Mouse (Mus musculus) midbrain, embryonic 14.5 days (tissue): ENCODE measurements at regions not wholly inside any gene's neighbourhood (a gene's known extent, or its start where the extent isn't known, plus 50 kb on each side); places are given as distances from the start of the nearest gene placed in this dataset.

ENCODE experiments used
- ATAC-seq: fragments of 200-750 bp; cut with Nextera tagmentation; 2 replicates; pipeline ENCODE4 v1.8.0; 2017; ENCODE audit warnings: moderate number of reproducible peaks, moderate library complexity; ENCODE audit not compliant: low FRiP score, low TSS enrichment
- DNase-seq: peaks from one replicate; pipeline ENCODE4 v3.0.0-alpha.2; 2015
- H3K27ac ChIP-seq: fragments of 300-500 bp; sonication (generic); replicated peaks from 2 replicates; pipeline ENCODE4 v1.5.1; 2014; ENCODE audit warnings: mild to moderate bottlenecking, low read depth, low read length, moderate library complexity
- H3K27me3 ChIP-seq: fragments of 300-500 bp; sonication (generic); 2 replicates; pipeline ENCODE4 v1.6.1; 2014; ENCODE audit warnings: low read length, control low read depth, mixed read lengths; ENCODE audit not compliant: control insufficient read depth, insufficient read depth
- H3K36me3 ChIP-seq: fragments of 300-500 bp; sonication (generic); 2 replicates; pipeline ENCODE4 v1.6.1; 2014; ENCODE audit warnings: low read length, control low read depth; ENCODE audit not compliant: control insufficient read depth, insufficient read depth
- H3K4me1 ChIP-seq: fragments of 300-500 bp; sonication (generic); 2 replicates; pipeline ENCODE4 v1.6.1; 2014; ENCODE audit warnings: mild to moderate bottlenecking, antibody characterized with exemption, low read length, control low read depth; ENCODE audit not compliant: control insufficient read depth, insufficient read depth
- H3K4me2 ChIP-seq: fragments of 300-500 bp; sonication (generic); 2 replicates; pipeline ENCODE4 v1.6.1; 2014; ENCODE audit warnings: mild to moderate bottlenecking, low read length, moderate library complexity
- H3K4me3 ChIP-seq: fragments of 300-500 bp; sonication (generic); replicated peaks from 2 replicates; pipeline ENCODE4 v1.5.1; 2014; ENCODE audit warnings: low read depth, low read length
- H3K9ac ChIP-seq: fragments of 300-500 bp; sonication (generic); replicated peaks from 2 replicates; pipeline ENCODE4 v1.6.1; 2014; ENCODE audit warnings: mild to moderate bottlenecking, low read length, moderate library complexity
- H3K9me3 ChIP-seq: fragments of 300-500 bp; sonication (generic); 2 replicates; pipeline ENCODE4 v1.6.1; 2016; ENCODE audit warnings: low read length, control low read depth, mixed read lengths; ENCODE audit not compliant: control insufficient read depth
- WGBS: fragments of 180-500 bp; shearing (Covaris S2); extraction: QIAGEN DNeasy Blood & Tissue Kit; methylation state at CpG from one replicate; pipeline ENCODE4 v1.1.7; 2014; 5-methylcytosine and 5-hydroxymethylcytosine counted together

DNA sequence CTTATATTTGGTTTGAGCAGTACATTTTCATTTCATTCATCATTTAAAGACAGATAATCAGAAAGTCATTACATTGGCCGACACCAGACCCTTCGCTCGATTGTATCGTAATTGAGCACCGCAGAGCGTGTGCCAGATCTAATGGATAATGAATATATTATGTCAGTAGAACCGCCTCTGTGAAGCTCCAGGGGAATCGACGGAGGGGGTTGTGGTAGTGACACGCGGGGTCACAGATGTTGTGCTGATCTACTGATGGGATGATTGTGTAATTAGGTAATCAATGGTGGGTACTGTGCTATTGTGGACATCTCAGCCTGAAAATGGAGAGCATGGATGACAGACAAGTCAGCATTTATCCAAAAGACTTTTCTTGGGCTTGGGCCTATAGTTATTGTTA lies 414.3 kb upstream of the Tenm2 start:
- no peaks in the 10 kb centered on the region for H3K36me3 ChIP-seq
- H3K4me3 ChIP-seq: no peak overlapping the region
- no peak overlapping the region for H3K9ac ChIP-seq
- no peaks in the 10 kb centered on the region for H3K4me1 ChIP-seq
- no peaks in the 10 kb centered on the region for H3K9me3 ChIP-seq
- DNase-seq (peak; percentile 41), ATAC-seq (0 out of 2 replicates have a peak, but pooled peaks have one; percentile 34)
- H3K4me2 ChIP-seq: no peak overlapping the region
- WGBS: 47% methylated on average over 11 of the region's 11 CpGs
- no peaks in the 10 kb centered on the region for H3K27me3 ChIP-seq
- no peak overlapping the region for H3K27ac ChIP-seq

DNA sequence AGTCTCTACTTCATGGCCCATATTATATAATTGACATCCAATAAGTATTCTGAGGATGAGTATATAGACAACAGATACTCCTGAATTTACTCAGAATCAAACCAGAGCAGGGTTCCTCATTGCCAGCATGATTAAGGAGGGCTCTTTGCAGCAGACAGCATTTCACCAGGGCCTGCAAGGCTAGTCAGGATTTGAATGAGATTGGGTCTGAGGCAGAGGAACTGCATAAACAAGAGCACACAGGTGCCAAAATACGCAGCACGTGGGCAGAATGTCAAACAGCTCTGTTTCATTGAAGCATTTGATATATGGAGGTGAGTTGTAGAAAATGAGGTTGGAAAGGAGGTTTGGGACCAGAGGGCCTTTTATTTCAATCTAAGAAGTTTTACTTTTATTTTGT lies 387.5 kb upstream of the Tenm2 start:
- no peak for DNase-seq
- WGBS: 86% methylated on average over 2 of the region's 2 CpGs
- Histone ChIP-seq H3K9me3 (no peaks in the 10 kb centered on the region), H3K4me1 (no peaks in the 10 kb centered on the region), H3K27ac (no peak overlapping the region), H3K4me3 (no peak overlapping the region), H3K27me3 (no peaks in the 10 kb centered on the region), H3K36me3 (no peaks in the 10 kb centered on the region), H3K4me2 (no peak overlapping the region), H3K9ac (no peak overlapping the region)
- ATAC-seq: no peak

GRCm38 (mm10) chr11:37600533-37600932 lies 364.8 kb upstream of the Tenm2 start:
- no peak overlapping the region for H3K4me3 ChIP-seq
- no peaks in the 10 kb centered on the region for H3K9me3 ChIP-seq
- H3K36me3 ChIP-seq: no peaks in the 10 kb centered on the region
- no peaks in the 10 kb centered on the region for H3K27me3 ChIP-seq
- WGBS: 78% methylated on average over 1 of the region's 1 CpGs
- DNase-seq (no peak), ATAC-seq (no peak)
- no peaks in the 10 kb centered on the region for H3K4me1 ChIP-seq
- no peak overlapping the region for H3K9ac ChIP-seq
- H3K4me2 ChIP-seq: no peak overlapping the region
- H3K27ac ChIP-seq: no peak overlapping the region

- Histone ChIP-seq H3K9me3 (no peaks in the 10 kb centered on the region), H3K27me3 (no peaks in the 10 kb centered on the region), H3K9ac (no peak overlapping the region), H3K4me1 (no peaks in the 10 kb centered on the region), H3K4me2 (no peak overlapping the region), H3K27ac (no peak overlapping the region), H3K4me3 (no peak overlapping the region), H3K36me3 (no peaks in the 10 kb centered on the region)
- 70% methylated on average over 2 of the region's 2 CpGs for WGBS
- DNase-seq (no peak), ATAC-seq (no peak)
Observed at GRCm38 (mm10) chr11:37582236-37582635, 346.5 kb upstream of the Tenm2 start.

DNA sequence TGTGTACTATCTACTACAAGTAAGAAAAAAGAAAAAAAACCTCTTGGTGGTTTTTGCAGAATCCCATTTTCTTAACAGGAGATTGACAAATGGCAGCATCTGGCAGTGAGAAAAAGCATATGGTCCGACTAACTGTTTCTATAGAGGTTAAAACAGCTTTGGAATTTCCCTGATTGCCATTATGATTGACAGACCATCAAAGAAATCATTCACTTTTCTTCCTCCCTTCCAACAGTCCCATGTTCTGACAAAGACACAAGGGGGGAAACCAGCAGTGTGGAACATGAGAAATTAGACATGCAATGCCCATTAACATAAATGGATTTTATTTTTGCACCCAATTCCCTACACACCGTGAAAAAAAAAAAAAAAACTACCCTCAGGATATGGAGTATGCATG lies 297.9 kb upstream of the Tenm2 start:
- H3K9ac ChIP-seq: no peak overlapping the region
- ATAC-seq: no peak; the same call in 1 of the 2 replicates
- H3K27me3 ChIP-seq: no peaks in the 10 kb centered on the region
- no peak for DNase-seq
- H3K4me2 ChIP-seq: no peak overlapping the region
- no peaks in the 10 kb centered on the region for H3K9me3 ChIP-seq
- H3K4me1 ChIP-seq: 0 out of 2 replicates have a peak, but pooled peaks cover 7% of the 10 kb centered on the region
- H3K27ac ChIP-seq: no peak overlapping the region
- H3K4me3 ChIP-seq: no peak overlapping the region
- 18% methylated on average over 2 of the region's 2 CpGs for WGBS
- H3K36me3 ChIP-seq: no peaks in the 10 kb centered on the region

DNA sequence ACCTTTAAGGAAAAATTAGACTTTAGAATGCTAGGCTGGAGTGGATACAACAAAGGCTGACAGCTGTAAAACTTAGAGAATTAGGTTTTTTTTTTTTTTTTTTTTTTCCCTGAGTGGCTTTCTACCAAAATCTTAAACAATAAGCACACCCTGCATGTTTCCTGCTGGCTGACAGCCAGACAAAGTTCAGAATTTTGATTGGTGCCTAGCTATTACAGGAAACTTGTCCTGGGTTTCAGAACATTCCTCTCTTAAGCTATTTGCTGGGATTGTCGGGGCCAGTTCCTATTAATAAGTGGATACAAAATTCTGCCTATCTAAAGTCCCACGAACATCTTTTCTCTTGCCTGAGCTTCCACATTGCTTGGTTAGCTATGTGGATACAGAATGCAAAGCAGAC lies 296.7 kb upstream of the Tenm2 start:
- no peak for ATAC-seq
- H3K27me3 ChIP-seq: no peaks in the 10 kb centered on the region

DNA sequence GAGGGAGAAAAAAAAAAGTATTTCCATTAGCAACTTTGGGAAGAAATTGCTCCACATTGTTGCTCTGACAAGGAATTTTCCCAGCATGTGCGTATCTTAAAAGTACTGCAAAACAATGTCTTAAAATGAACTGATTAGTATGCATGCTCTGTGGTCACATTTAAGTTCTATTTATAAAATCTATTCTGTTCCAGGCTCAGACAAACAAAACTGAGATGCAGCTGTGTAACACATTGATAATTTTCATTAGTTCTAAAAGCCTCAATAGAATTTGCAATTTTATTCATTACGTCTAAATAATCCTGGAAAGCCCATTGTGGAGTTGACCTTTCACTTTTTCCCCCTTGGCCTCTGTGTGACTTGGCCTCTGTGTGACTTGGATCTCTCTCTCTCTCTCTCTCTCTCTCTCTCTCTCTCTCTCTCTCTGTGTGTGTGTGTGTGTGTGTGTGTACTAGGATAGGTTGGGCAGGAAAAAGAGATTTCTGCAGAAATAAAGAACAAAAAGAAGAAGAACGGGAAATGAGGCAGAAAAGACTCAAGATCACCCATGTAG lies 262.8 kb upstream of the Tenm2 start:
- DNase-seq: no peak
- Histone ChIP-seq H3K4me2 (no peak overlapping the region), H3K36me3 (no peaks in the 10 kb centered on the region), H3K9ac (no peak overlapping the region), H3K9me3 (no peaks in the 10 kb centered on the region), H3K4me1 (peaks cover 3% of the 10 kb centered on the region; the same call in 1 of the 2 replicates), H3K27ac (no peak overlapping the region), H3K27me3 (no peaks in the 10 kb centered on the region), H3K4me3 (no peak overlapping the region)
- ATAC-seq: no peak
- WGBS: 28% methylated on average over 3 of the region's 3 CpGs

More for the DNA sequence above, 296.7 kb upstream of the Tenm2 start:
- H3K4me1 ChIP-seq: 0 out of 2 replicates have a peak, but pooled peaks cover 7% of the 10 kb centered on the region
- 35% methylated on average over 2 of the region's 2 CpGs for whole genome bisulfite sequencing
- H3K4me3 ChIP-seq: no peak overlapping the region
- H3K9ac ChIP-seq: no peak overlapping the region
- H3K4me2 ChIP-seq: no peak overlapping the region
- DNase-seq: peak; percentile 29
- no peaks in the 10 kb centered on the region for H3K9me3 ChIP-seq
- no peaks in the 10 kb centered on the region for H3K36me3 ChIP-seq
- no peak overlapping the region for H3K27ac ChIP-seq

DNA sequence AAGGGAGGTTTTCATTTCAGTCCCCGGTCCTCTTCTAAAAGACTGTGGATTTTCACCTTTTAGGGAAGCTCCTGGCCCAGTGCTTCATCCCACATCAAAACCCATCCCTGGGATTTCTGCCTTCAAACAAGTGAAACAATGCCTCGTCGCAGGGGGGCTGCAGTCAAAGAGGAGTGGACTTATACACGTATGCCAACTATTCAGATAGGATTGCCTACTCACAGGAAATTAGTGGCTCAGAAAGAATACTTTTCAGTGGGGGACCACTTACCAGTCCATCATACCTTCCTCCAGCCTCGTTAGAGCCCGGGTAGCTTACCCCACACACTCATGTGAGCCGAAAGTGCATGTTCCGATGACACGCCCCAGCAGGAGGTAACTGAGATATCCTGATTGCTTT lies 262.1 kb upstream of the Tenm2 start:
- DNase-seq (no peak), ATAC-seq (no peak)
- WGBS: 17% methylated on average over 9 of the region's 9 CpGs

GRCm38 (mm10) chr11:37480236-37480635 lies 244.5 kb upstream of the Tenm2 start:
- no peak for DNase-seq
- no peaks in the 10 kb centered on the region for H3K4me1 ChIP-seq
- no peak overlapping the region for H3K9ac ChIP-seq
- H3K27ac ChIP-seq: no peak overlapping the region
- 86% methylated on average over 3 of the region's 3 CpGs for WGBS
- no peaks in the 10 kb centered on the region for H3K27me3 ChIP-seq
- no peaks in the 10 kb centered on the region for H3K9me3 ChIP-seq
- H3K4me2 ChIP-seq: no peak overlapping the region
- ATAC-seq: no peak
- H3K4me3 ChIP-seq: no peak overlapping the region
- no peaks in the 10 kb centered on the region for H3K36me3 ChIP-seq

More for the DNA sequence above, 262.1 kb upstream of the Tenm2 start:
- Histone ChIP-seq H3K4me1 (peaks cover 3% of the 10 kb centered on the region; the same call in 1 of the 2 replicates), H3K36me3 (no peaks in the 10 kb centered on the region), H3K9ac (no peak overlapping the region), H3K4me2 (no peak overlapping the region), H3K4me3 (no peak overlapping the region), H3K27me3 (no peaks in the 10 kb centered on the region), H3K9me3 (no peaks in the 10 kb centered on the region), H3K27ac (no peak overlapping the region)
